Mouse (Mus musculus): ENCODE results near the gene Ift27.
A peak's percentile ranks its signal among the peaks of the same experiment; 100 is the strongest.

Gene Ift27

DNA sequence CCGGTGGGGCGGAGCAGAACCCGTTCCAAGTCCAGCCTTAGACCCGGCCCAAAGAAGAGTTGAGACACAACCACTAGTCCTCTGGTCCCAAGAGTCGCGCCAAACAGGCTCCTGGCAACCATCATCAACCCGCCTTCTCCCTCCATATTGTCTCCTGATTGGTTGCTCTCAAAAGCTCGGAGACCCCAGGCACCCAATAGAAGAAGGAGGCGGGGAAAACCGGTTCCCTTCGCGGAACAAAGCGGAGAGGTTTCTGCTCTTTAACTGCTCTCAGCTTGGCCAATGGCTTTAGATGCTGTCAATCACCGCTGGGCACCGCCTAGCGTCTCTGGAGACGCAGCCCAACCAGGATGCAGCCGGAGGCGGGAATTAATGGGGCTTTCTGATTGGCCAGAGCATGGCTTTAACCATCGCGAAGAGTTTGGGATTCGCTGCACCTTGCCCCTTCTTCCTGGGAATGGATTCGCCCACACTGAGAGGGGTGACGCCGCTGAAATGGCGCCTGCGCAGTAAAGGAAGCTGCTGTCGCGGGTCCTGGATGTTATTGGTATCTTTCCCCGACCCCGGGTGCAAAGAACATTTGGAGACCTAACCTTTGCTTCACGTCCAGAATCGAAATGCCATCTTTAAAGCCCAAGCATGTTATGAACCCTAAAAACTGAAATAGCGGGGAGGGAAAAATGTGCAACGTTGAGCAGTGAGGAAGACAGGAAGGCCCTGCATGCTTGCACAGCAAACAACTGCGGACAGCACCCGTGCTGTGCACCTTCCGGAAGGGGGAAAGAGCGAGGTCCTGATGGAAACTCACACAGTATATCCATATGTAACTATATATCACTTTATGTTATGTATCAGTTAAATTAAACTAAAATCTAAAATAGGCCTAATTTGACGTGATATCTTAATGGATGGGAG is at the start of gene Ift27:
Ift27 (minus strand) TSS at position 136 of the 915 bp plus-strand sequence.
- peak; percentile 100 for DNase-seq (ENCODE audit: low read depth, low spot score)

DNA sequence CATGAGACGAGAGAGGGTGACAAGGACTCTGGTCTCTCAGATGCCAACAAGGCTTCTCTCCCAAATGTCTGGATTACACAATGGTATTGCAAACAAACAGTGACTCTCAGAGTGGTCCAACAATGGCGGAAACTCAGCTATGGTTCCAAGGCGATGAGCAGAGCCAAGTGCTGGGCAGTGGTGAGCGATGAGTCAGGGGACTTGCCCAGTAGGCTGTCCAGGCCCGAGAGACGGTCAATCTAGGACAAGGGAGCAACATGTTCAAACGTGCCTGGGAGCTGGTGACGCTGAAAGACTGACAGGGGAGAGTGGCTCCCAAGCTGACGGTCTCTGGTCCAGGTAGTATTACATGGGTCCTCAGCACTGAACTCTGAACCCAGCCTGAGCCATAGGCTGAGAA is 41.4 kb upstream of the Ift27 start:
- no peak for DNase-seq (ENCODE audit: low read depth, low spot score)

DNA sequence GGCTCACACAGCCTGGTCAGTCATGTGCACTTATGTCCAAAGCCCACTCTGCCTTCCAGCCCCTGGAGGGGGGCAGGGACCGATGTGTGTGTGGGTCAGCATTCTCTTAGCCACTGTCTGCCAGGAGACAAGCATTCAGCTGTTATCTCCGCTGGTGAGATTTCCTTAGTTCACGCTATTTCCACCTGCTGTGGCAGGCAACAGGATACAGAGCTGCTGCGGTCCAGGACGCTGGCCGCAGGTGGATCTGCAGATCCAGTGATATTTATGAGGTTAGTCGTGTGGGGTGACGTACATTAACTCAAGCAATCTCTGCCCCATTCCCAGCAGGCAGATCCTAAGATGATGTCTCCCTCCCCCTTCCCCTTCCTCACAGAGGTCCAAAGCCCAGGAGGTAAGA is 37.5 kb upstream of the Ift27 start:
- DNase-seq (ENCODE audit: low read depth, low spot score): no peak

DNA sequence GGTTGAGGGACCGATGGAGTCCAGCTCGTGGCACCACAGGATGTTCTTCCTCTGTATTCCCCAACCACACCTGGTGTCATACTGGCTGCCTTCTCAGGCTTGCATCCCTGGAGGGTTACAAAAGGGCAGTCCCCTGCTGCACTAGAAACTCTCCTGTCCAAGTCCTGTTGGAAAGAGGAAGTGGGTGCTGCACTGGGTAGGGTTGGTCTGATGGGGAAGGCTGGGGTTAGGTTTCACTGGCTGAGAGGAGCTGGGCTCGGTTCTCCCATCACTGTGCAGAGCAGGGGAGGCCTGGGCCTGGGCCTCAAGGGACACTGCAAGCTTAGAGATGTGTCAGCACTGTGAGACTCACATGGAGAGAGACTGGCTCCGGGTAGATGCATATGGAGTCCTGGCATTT is 36.3 kb upstream of the Ift27 start:
- DNase-seq (ENCODE audit: low read depth, low spot score): no peak

DNA sequence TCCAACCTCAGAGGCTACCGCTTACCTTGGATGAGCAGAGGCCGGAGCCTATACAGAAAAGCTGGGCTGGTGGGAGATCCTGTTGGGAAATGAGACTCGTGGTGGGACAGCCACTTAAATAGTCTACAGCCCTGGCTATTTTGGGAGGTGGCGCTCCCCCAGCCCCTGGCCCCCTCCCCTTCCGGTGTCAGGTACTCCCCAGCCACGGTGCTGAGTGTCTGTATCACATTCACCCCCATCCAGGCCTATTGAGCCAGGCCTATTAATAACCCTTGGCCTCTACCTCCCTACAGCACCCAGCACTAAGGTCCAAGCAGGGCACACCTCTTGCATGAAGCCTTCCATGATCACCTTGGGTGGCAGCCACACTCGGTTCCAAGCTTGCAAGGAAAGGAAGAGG is 32.4 kb upstream of the Ift27 start, which contains the start of gene Pvalb:
Pvalb (minus strand) TSS at position 89 of the 400 bp plus-strand sequence.
- DNase-seq (ENCODE audit: low read depth, low spot score): no peak

DNA sequence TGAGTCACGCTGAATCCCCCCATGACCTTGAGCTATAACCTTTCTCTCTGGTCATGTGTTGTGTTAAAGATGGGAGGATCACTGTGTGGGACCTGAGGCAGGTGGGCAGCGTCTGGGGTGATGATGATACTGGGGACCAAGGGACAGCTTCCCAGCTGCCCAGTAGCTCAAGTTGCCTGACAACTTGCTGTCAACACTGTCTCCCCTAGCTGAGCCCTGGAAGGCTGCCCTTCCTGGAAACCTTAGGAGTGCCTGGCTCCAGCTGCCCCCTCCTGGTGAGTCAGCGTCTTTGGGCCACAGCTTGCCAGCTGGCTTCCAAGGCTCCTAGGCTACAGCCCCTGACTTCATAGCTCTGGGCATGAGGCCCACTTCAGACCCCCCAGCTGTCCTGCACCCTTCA is 31.3 kb upstream of the Ift27 start:
- peak; percentile 13 for DNase-seq (ENCODE audit: low read depth, low spot score)

DNA sequence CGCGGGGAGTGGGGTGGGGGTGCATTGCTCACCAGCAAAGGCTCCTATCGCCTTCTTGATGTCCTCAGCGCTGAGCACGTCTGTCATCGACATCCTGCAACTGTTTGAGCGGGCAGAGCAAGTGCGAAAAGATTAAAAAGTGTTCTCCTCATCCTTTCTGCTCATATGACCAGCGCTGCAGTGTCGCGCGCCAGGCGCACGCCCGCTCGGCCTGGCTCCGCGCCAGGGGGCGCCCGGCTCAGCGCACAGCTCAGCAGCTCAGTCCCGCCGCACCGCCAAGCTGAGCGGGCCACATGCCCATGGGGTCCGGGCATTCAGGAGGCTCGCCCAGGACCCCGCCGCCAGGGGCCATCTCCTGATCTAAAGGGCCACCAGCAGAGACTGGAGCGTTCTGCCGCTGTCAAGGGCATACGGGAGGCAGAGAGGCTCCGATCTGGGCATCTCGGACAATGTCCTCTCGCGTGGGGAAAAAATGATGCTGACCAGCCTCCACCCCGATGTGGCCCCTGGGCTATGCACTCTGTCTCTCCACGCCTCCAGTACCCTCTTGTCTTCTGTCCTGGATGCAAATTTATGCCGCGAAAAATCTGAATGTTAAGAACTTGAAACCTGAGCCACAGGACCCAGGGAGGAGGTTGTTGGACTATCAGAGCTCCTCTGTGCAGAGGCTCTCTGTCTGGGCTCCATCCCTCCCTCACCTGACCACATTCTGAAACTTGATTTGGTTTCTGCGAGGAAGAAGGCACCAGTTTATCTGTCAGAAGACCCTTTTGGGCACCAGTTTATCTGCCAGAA is 30.3 kb upstream of the Ift27 start:
- DNase-seq (ENCODE audit: low read depth, low spot score): peak; percentile 12

DNA sequence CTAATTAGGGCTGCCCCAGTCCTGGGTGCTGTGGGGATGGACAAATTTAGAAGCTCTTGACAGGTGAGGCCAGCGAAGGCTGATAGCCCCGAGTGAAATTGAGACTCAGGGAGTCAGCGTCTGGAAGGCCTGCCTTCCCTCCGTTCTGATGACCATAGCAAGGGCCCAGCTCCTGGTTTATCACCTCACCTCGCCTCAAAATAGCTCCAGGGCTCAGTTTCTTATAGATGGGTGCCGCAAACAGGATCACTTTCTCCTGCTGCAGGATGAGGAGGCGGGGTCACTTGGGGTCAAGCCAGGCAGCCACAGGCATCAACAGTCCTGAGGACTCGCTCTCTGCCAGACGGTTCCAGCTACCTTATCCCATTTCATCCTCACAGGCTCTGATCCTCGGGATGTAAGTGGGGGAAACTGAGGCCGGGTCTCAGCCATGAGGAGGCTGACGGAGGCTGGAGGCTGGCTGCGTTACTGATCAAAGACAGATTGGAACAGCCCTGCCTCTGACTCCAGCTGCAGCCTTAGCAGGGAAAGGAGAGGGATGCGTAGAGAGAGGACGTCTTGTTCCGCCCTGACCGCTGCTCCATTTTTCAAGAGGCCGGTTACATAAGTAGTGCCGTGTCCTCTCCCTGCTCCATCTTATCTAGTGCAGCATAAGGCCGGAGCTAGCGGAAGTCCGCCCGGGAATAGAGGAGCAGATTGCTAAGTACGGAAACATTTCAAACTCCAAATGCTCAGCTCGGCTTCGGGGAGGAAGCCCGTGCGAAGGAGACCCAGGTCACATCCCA is 21.4 kb upstream of the Ift27 start:
- DNase-seq (ENCODE audit: low read depth, low spot score): no peak

DNA sequence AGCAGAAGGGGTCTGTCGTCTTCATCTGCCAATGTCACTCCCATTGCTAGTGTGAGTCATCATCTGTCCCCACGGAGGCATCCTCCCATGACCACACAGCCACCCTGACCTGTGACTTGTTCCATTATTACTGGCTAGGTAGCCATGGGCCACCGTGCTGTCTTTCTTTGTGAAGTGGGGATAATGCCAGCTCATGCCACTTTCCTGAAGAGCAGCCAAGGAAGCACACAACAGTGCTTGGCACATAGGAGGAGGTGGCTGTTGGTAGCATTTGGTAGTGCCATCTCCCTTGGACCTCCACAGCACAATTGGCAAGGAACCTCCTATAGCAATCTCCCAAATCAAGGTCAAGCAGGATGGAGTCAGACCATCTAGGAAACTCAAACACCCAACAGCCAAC is 20.4 kb upstream of the Ift27 start:
- no peak for DNase-seq (ENCODE audit: low read depth, low spot score)

DNA sequence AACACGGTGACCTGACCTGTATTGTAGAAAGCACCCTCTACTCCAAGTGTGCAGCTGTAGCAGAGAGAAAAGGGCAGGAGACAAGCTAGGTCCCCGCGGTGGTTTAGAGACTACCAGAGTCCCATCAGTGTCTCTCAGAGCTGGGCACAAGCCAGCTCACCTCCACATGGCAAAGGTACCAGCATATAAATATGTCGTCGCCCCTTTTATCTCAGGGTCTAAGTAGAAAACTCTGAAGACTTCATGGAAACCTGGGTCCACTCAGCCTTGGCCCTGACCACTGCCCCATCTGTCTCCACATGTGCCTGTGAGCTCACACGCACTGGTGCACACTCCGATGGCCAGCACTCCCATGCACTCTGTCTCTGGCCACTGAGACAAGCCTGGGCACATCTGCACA is 15.7 kb upstream of the Ift27 start:
- DNase-seq (ENCODE audit: low read depth, low spot score): no peak

DNA sequence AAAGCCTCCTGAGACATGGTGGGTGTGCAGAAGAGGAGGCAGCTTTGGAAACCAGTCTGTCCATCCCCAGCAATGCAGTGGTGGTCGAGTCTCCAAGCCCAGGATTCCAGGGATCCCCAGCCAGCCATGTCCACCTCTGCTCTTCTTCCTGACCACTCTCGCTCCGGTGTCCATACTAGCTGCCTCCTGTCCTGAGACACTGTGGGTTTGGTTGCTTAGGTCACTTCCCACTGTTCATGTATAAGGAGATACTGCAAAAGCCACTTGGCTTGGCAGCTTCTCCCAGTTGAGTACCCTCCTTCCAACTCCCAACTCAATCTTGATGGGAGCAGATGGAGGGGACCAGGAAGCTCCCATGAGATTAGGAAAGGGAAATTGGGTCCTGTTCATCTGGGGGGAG is 14.6 kb upstream of the Ift27 start:
- DNase-seq (ENCODE audit: low read depth, low spot score): no peak

DNA sequence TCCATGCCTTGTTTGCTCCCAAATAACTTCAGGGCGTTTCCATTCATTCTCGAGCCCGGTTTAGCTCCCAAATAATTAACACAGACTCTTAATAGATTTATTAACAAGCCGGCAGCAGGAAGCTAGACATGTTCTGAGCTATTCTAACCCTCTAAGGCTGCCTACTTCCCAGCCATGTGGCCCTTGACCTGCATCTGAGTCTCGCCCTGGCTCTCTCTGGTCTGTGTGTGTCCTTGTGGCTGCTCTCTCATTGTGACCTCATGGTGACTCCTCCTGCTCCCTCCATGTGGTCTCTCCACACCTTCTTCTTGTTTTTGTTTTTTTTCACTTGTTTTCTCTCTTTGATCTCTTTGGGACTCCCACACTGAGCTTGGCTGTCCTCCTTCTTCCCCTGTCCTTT is 13.0 kb upstream of the Ift27 start:
- DNase-seq (ENCODE audit: low read depth, low spot score): no peak

DNA sequence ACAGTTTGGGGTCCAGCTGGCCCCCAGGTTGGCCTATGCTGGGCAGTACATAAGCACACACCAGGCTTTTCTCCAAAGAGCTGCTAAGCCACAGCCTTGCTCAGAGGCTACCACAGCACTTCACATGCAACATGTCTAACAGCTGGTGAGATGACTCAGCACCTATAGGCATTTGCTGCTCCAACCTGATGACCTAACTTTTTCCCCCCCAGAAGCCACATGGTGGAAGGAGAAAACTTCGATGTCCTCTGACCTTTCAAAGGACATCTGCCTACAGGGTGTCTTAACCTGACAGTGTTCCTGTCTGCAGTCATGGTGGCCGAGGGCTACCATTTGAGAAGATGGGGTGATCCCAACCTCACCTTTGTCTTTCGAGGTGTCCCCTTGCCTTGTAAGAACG is 11.7 kb upstream of the Ift27 start:
- no peak for DNase-seq (ENCODE audit: low read depth, low spot score)

DNA sequence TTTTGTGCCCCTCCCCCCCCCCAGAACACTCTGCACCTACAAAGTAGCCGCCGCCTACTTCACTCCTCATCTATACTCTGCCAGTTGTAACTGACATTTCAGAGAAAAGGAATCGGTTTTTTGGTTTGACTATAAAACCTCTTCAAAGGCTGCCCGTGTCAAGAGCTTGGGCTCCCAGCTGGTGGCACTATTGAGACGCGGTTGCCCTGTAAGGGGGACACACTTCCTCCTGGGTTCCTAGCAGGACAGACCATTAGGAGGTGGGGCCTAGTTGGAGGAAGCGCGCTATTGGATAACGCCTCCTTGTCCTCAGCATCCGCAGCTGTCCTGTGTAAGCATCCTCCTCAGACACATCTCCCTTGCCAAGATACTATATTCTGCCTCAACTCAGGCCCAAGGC is 10.9 kb upstream of the Ift27 start:
- peak; percentile 79 for DNase-seq (ENCODE audit: low read depth, low spot score)

DNA sequence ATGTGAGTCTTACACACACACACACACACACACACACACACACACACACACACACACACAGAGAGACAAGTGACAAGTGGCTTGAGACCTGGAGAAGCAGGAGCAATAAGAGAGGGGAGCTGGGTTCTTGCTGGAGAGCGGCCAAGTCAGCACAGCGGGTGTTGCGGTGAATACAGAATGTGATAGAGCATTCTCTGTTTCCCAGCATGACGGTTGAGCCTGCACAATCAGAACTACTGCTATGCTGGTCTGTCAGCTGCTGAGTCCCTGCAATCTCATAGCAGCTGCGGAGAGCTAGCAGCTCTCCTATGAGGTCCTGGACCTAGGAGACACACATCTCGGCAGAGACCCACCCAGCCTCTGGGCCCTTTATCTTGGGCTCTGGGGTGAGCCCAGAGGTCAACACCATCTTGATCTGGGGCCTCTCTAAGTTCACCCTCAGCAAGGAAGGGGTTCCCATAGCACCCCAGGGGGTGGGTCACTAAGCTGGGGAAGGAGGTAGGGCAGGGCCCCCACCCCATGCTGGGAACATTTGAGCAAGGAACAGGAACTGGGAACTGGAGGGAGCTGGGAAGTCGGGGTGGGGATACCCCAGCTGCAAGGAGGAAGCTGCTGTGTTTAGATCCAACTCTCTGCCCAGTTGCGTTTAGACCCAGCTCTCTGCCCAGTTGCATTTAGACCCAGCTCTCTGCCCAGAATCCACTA is 7.9 kb upstream of the Ift27 start:
- peak; percentile 69 for DNase-seq (ENCODE audit: low read depth, low spot score)

DNA sequence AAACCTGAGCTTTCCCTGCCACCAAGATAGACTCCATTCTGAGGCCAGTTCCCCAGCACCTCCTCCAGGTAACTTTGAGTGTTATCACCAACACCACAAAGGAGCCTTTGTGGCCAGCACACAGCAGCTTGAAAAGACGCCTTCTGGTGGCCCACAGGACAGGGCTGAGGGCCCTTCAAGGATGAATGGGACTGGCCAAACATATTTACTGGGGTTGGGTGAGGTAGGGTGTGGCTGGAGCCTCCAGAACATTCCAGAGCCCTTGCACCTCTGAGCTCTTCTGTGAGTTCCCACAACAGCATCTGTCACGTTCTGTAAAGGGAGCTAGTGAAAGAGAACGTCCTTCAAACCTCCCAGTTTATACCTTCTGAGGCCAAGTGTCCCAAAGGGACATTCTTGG is 5.9 kb upstream of the Ift27 start:
- no peak for DNase-seq (ENCODE audit: low read depth, low spot score)

DNA sequence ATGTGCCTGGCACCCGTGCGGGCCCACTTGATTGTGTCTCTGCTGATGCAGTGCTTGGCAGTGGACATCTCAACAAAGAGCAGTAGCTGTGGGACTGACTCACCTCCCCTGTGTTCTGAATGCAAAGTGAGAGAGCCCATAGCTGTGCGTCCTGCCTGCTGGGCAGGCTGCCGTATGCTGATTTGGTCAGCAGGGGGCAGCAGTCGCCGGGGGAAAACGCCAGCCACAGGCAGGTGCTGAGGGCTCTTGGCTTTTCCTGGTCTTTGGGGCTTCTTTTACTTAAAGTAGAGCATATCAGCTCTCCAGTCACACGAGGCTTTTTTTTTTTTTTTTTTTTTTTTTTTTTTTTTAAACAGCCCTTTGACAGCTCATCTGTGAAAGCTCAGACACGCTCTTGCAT is 4.5 kb upstream of the Ift27 start:
- peak; percentile 71 for DNase-seq (ENCODE audit: low read depth, low spot score)

DNA sequence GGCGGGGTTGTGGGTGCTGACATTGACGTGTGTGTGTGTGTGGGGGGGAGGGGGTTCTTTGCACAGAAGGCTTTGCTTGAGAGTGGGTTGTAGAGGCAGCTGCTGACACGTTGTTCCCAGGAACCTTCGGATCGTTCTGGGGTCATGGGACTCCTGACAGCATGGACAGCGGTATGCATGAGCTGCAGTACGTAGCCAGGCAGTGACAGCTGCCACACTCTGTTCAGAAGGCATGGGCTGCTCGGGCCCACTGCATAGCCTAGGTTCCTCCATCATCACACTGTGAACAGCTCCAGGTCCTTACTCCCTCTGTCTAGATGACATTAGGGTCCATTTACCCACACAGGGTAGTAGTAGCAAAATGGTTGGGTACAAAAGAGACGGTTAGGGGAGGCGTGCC is 3.4 kb upstream of the Ift27 start:
- no peak for DNase-seq (ENCODE audit: low read depth, low spot score)

DNA sequence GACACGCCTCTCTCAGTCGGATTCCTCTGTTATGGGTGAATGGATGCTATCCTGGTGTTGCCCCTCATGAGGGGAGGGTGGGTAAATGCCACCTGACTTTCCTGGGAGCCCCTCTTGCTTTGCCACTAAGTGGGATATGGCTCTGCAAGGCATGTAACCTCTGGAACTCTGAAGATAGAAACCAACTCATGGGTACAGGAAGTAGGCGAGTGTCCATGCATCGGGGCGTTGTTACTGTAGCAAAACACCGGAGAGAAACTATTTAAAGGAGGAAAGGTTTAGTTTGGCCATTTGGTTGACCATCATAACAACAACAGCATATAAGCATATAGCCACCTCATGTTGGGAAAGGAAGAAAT is 959 bp upstream of the Ift27 start:
- no peak for DNase-seq (ENCODE audit: low read depth, low spot score)

DNA sequence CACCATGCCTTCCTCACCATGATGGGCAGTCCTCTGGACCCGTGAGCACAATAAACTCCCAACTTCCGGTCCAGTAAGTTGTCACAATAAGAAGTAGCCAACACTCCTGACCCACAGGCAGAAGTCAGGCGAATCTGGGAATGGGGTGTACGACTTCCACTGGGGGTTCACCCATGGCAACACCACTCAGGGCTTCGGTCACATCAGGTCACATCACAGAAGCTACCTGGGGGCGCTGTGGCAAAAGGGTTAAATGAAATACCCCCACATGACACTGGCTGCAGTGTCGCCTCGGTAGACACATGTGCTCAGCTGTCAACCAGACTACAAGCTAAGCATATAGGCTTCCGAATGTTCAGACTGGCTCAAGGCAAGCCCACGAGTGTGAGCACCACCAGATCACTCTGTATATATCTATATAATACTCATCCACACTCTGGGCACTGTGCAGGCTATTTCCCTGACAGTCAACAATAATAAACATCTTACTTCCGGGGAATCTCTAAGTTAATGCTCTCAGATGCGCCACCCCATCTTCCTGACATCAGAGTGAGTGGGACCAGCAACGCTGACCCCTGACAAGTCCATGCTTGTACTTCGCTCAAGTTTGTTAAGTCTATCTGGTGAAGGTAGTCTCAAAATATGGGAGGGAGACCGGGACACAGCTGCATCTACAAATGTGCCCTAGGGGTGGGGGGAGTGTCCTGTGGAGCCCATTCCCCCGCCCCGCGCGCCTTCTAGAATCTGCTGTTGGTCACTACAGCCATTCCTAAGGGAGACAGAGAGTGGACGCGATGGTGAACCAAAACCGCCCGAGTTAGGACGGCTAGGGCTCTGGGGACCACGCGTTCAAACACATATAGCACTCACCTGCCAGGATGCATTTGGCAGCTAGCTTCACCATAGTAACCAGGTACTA is 749 bp downstream of the Ift27 start:
- no peak for DNase-seq (ENCODE audit: low read depth, low spot score)

All from R1 (cell line).